Mouse (Mus musculus): ENCODE results near the gene Mptx2.
A peak's percentile ranks its signal among the peaks of the same experiment; 100 is the strongest.
"Not testable (repeated sequence)": the region's sequence is repeated elsewhere in the genome, so short reads cannot be mapped to it uniquely, and the experiment has no call there.

Mptx2 gene

DNA sequence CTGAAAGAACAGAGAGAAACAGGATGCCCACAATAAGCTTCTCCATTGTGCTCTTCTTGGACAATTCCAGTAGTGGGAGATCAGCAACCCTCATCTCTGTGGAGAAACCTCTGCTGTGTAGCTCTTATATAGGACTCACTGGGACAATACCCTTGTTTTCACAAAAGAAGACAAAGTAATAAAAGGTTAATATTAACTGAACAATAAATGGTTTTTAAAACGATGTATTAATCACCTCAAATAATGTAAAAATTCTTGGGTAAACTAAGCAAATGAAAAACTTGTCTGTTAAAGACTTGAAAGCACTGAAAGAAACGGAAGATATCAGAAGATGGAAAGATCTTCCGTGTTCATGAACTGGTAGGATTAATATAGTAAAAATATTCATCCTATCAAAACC is at the start of gene Mptx2:
Mptx2 (minus strand) TSS at position 101 of the 400 bp plus-strand sequence.
- no peak for DNase-seq (ENCODE audit: low read depth, low spot score)

DNA sequence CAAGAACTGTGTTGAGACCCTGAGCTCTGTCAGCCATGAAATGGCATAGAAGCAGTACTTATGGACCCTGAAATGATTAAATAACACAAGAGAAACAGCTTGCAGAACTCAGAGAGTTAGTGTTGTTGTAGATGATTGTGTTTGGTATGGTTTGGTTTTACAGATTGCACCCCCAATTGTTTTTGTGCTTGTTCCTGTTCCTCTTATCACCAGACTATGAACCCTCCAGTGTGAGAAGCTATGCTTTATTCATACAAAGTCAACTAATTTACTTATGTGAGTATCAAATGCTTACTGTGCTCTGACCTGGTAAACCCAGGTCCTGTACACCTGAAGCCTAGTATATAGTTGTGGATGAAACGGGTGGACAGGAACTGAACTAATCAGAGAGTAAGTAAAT is 49.0 kb upstream of the Mptx2 start:
- no peak for DNase-seq (ENCODE audit: low read depth, low spot score)

DNA sequence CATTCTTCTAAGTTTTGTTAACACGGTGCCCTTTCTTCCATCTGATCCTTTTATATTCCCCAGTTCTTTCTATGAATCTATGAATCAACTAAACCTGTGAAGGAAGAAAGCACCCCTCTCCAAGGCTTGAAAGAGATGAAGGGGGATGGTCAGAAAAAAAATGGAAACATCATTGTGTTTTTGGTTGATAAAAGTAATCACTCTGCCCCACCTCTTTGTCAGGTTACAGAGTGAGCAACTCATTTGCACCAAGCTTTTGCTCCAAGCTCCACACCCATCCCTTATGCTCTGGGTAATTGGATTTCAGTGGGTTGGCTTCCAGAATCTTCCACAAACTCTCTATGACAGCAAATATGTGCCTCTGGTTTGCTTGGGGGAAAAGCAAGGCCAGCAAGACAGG is 47.8 kb upstream of the Mptx2 start:
- DNase-seq (ENCODE audit: low read depth, low spot score), result no peak

DNA sequence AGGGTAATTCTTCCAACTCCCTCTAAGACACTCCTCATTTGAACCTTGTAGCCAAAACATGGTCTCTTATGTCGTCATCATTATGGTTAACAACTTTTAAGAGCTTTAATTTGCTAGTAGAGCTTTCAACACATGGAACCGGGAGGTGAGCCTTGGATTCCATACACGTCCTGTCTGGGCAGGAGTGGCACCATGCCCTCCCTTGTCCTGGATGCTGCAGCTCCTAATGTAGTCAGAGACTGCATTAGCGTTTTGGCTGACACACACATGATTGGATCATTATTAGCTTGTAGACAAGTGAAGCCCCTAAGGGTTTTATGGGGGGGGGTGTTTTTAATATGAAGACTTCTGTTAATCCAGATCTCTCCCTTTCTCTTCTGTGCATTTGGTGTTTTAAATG is 47.4 kb upstream of the Mptx2 start:
- no peak for DNase-seq (ENCODE audit: low read depth, low spot score)

DNA sequence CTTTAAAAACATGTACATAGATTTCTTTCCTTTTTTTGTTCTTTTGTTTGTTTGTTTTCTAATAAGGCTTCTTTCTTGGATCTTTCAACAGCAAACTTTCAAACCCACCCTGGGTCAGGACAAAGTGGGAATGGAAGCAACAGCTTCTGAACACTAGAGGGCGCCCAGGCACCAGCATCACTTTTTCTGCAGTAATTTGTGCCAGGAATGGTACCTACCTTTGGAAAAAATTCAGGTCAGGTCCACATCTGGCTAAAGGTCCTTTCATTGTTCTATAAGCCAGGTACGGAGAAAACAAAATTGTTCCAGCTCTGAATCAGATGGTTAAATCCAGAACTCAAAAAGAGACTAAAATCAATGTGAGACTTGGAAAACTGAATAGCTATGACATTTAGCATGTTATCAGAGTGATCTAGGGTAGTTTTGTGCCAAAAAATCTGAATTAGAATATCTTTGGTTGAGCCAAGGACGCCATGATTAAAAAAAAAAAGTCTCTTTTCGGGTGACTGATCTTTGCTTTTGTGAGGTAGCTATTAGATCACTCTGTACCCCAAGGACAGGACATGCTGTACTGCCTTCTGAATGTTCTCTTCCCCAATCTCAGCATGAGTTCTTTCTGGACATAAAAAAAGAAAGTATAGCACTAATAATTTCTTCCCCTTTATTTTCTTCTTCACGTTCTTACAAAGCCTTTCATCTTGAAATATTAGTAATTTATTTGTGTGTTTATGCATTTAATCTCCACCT is 46.4 kb upstream of the Mptx2 start:
- DNase-seq (ENCODE audit: low read depth, low spot score), result peak; percentile 39

DNA sequence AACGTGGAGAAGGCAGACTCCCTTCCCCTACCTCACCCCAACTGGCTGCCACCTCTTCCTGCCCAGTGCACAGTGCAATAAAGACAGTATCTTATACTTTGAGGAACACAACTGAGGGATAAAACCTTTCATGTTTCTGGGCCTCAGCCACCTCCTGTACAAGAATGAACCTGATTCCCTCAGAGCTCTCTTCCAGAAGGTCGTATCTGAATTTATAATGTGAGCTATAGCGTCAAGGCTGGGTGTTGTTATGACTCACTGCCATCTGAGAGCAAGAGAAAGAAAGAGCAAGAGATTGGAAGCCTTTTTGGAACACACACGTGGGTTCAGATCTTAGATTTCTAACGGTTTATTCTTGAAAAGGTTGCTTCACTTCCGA is 44.7 kb upstream of the Mptx2 start:
- DNase-seq (ENCODE audit: low read depth, low spot score), result no peak

DNA sequence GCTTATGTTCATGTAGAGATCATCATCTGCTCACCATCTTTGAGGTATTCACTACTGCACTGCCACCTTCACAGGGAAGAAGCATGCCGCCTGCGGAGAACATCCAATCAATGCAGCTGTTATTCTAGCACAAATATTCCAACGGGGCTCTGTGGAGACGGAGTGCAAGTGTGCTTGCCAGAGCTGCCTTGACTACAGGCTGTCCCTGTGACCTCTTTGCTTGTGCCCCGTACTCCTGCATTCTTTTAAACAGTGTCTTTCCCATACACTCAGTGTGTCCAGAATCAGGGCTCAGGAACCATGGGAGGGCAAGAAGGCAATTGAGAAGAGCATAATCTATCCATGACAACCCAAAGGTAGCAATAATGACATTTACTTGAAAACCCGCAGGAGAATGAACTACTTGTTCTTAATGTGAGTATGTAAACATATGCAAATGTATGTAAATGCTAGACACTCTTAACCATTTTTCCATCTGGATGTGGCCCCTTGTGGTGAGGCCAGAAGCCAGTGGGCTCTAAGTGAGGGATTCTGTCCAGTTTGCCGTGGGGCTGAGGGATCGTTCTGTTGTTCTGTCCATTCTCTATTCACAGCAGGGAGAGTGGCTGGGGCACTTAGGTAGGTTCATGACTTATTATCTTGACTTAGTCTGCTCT is 44.1 kb upstream of the Mptx2 start:
- peak; percentile 63 for DNase-seq (ENCODE audit: low read depth, low spot score)

DNA sequence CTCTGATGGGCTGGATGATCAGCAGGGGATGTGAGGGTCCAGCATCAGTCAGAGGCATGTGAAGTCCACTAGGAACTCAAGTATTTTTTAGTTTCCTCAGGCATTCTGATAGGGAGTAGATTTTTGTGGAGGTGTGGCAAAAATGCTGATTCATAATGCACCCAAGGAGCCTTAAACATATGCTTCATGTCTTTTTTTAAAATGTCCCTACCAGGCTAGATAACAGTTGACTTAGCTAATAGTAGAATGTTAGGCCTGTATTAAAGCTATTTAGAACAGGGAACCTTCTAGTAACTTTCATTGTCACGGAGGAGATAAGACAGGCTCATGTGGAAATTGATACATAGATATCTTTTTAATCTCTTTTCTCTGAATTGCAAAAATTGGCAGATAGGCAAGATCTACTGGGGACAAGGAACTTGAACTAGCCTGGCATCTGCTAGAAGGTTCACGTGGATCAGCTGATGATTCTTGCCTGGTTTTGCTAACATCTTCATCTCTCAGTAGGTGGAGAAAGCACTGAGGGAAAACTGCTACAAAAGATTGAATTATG is 40.4 kb upstream of the Mptx2 start:
- no peak for DNase-seq (ENCODE audit: low read depth, low spot score)

DNA sequence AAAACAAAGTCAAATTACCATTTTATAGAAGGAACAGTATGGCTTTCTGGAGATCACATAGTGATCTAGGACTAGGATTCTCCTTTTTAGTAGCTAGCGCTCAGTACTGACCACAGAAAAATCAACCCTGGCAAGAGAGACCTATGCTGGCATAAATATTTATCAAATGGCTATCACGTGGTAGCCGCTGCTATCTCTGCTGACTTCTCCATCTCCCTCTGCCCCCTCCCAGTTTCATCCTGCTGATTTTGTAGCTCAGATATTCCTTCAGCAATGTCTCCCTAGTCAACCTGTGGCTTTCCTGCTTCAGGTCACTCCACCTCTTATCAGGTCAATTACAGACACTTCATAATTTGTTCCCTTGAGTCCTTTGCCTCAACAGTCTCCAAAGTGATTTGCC is 38.1 kb upstream of the Mptx2 start:
- no peak for DNase-seq (ENCODE audit: low read depth, low spot score)

DNA sequence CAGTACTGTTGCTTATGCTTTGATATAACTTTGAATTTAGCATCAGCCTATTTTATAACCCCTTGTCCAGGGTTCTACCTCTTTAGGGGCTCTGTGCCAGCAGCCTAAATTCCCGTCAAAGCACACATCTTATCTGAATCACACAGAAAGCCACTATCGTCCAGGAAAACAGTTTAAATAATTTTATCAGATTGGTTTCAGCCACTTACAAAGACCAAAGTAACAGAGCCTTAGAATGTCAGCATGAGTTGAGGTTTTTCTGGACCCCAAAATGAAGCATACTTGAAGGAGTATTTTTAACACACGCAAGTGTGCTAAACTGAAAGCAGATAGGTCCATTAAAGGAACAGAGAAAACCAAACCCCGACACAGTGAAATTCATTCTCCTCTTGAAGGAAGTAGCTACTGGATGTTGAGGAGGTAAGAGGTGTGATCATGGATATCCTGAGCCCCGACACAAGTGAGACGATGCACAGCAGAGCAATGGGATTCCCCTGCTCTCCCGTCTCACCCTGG is 36.0 kb upstream of the Mptx2 start:
- not testable (repeated sequence) for DNase-seq (ENCODE audit: low read depth, low spot score)

DNA sequence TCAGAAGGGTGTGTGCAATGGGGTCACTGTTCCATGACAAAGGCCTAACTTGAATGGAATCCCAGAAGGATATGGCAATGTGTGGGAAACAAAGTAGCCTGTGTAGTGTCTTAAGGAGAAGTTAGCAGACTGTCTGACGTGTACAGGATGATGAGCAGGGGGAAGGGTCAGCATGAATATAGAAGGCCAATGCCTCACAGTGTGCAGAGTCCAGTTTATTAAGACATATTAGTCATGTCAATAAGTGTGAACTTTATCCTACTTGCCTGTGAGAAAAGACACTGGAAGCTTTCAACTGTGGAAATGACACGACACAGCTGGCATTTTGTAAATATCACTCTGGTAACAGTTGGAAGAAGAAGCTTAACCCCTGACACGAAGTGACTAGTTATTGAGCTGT is 25.2 kb upstream of the Mptx2 start:
- DNase-seq (ENCODE audit: low read depth, low spot score), result not testable (repeated sequence)

DNA sequence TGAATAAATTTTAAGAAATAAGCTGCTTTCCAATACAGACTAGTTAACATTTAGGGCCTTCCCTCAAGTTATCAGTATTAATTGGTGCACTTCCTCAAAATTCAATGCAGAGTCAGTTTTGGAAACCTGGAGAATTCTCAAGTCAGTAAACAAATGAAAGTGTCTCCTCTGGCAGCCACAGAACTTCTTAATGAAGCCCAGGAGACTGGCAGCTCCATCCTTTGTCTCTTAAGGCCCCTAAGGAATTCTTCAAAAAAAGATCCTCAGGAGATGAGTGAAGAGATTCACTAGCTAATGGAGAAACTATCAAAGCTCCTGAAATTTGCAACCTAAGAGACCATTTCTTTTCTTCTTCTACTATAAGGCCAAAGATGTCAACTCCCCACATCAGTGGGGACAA is 11.9 kb downstream of the Mptx2 start, which contains the start of gene Olfr418:
Olfr418 (plus strand) TSS at position 301 of the 400 bp plus-strand sequence.
- no peak for DNase-seq (ENCODE audit: low read depth, low spot score)

DNA sequence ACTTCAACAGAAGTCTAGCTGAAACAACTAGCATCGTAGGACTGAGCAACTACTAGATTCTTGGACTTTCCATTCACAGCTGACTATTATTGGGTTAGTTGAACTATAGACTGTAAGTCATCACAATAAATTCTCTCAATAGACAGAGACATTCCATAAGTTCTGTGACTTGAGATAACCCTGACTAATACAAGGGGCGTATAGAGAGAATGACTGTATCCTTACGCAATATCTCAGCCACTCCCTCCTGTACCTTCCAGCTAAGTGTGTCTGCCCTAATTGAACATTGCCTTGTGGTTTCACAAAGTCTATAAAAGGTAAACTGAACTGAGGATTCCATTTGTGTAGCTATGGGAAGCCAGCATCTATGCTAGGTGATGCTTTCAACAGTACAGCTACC is 27.7 kb downstream of the Mptx2 start:
- no peak for DNase-seq (ENCODE audit: low read depth, low spot score)

DNA sequence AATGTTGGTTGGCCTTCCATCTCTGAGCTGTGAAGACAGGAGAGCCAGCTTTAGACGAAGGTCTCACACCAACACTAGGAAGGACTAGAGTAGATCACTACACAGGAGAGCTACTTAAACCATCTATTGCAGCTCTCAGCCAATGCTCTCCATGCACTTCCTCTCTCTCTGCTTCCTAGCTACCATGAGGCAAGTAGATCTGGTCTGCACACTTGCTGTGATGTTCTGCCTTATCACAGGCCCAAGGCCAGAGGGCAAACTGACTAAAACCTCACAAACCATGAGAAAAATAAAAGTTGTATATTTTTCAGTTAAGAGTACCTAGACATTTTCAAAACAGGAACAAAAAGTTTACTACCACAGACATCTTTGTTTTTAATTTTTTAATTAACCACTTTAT is 40.6 kb downstream of the Mptx2 start:
- DNase-seq (ENCODE audit: low read depth, low spot score), result not testable (repeated sequence)

DNA sequence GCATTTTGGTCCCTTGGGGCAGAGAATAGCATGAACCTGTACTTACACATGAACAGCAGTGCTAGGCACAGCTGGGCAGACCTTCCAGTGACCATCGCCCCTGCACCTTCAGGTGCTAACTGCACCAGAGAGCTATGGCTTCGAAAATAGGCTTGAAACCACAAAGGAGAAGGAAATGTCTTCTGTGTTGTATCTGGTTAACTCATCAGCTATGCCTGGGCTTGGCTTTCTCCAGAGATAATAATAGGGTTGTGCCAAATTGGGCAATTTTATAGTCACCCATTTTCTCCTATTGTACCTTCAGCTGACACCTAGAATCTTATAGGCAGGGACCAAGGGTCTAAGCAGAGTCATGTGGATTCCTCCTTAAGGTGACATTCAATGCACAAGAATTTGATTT is 50.5 kb downstream of the Mptx2 start, which contains the start of gene Fcer1a:
Fcer1a (minus strand) TSS at position 134 of the 400 bp plus-strand sequence.
- DNase-seq (ENCODE audit: low read depth, low spot score), result no peak

All from R1 (cell line).